Comparison of ENCODE assay signal across 8 mouse cellular contexts in the genomic region with DNA sequence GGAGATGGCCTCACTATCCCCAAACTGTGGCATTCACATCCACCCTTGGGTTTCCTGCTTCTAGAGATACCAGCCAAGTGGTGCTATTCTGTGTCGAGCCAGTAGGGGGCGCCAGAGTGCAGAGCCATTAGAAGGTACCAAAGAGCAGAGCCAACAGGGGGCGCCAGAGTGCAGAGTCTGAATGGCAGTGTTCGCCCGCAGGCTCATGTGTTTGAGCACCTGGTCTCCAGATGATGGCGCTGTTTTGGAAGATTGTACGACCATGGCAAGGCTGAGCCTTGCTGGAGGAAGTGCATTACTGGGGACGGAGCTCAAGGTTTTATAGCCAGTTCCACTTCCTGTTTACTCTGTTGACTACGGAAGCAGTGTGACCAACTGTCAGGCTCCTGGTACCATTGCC. TPM values are rescaled to one million over a fixed set of nuclear protein-coding genes. Genes with fewer than 3 reads are reported as not detected.
DNase-seq lines count a peak whose midpoint lies in the region; ATAC-seq and TF ChIP-seq lines count a peak whose summit lies in the region.

No protein-coding gene starts in this region.

- H3K36me3 ChIP-seq in forebrain, embryonic 11.5 days (ENCODE audit: control insufficient read depth, insufficient read depth, low read length): no peaks in the 10 kb centered on the region
- H3K36me3 ChIP-seq in forebrain, embryonic 13.5 days (ENCODE audit: poor library complexity, severe bottlenecking): no peaks in the 10 kb centered on the region
- H3K36me3 ChIP-seq in splenic B cell, adult 2 months (ENCODE audit: control insufficient read depth, insufficient read depth, low read length, poor library complexity, severe bottlenecking): no peaks in the 10 kb centered on the region

- no peak overlapping the region for H3K4me3 ChIP-seq in forebrain, embryonic 11.5 days (ENCODE audit: low read depth, low read length)
- H3K4me3 ChIP-seq in forebrain, embryonic 13.5 days: no peak overlapping the region
- no peak overlapping the region for H3K4me3 ChIP-seq in lung, adult 2 months (replicated peaks; ENCODE audit: extremely low read depth, low read depth, low read length)

- no peak overlapping the region for H3K27ac ChIP-seq in forebrain, embryonic 11.5 days (ENCODE audit: low read depth, low read length)
- H3K27ac ChIP-seq in forebrain, embryonic 13.5 days: no peak overlapping the region

- no peaks in the 10 kb centered on the region for H3K27me3 ChIP-seq in forebrain, embryonic 11.5 days (ENCODE audit: control insufficient read depth, insufficient read depth, low read length)
- peaks cover 3% of the 10 kb centered on the region; the same call in 1 of the 2 replicates for H3K27me3 ChIP-seq in forebrain, embryonic 13.5 days
- no peaks in the 10 kb centered on the region for H3K27me3 ChIP-seq in splenic B cell, adult 2 months (ENCODE audit: control insufficient read depth, insufficient read depth, low read length, poor library complexity, severe bottlenecking)

- ATAC-seq in forebrain, embryonic 11.5 days (replicated peaks; ENCODE audit: low FRiP score): no peak
- no peak for ATAC-seq in forebrain, embryonic 13.5 days
- peak; percentile 46 for ATAC-seq in inflammation-experienced regulatory T-cells, adult 6 months

- peak; percentile 75 for DNase-seq in forebrain, embryonic 11.5 days (ENCODE audit: low spot score)
- peak; percentile 25 to 32 for DNase-seq in right cerebral cortex, adult 2 months (ENCODE audit: low spot score in 2 of 2)
- DNase-seq in right cerebral cortex, postnatal 25 days: no peak
- DNase-seq in cerebellum, postnatal 10 days: peak; percentile 72 to 88
- DNase-seq in lung, adult 2 months: peak; percentile 10
- DNase-seq in splenic B cell, adult 2 months (ENCODE audit: low read depth, low spot score): peak; percentile 34

- TF ChIP-seq POLR2A in lung, adult 2 months (IDR thresholded peaks at IDR 0.05; ENCODE audit: borderline replicate concordance, extremely low read depth, low read depth, low read length): no peak

- no peak overlapping the region for H3K9ac ChIP-seq in forebrain, embryonic 11.5 days (ENCODE audit: low read length)
- H3K9ac ChIP-seq in forebrain, embryonic 13.5 days: no peak overlapping the region

- H3K9me3 ChIP-seq in forebrain, embryonic 11.5 days (ENCODE audit: control insufficient read depth, low read length): no peaks in the 10 kb centered on the region
- H3K9me3 ChIP-seq in forebrain, embryonic 13.5 days (replicated peaks): no peaks in the 10 kb centered on the region

- no peaks in the 10 kb centered on the region for H3K4me1 ChIP-seq in forebrain, embryonic 11.5 days (replicated peaks; ENCODE audit: control insufficient read depth, insufficient read depth, low read length)
- peaks cover 5% of the 10 kb centered on the region; the same call in 1 of the 2 replicates for H3K4me1 ChIP-seq in forebrain, embryonic 13.5 days
- no peaks in the 10 kb centered on the region for H3K4me1 ChIP-seq in lung, adult 2 months (ENCODE audit: control insufficient read depth, insufficient read depth, low read length)

- no peak overlapping the region for H3K4me2 ChIP-seq in forebrain, embryonic 11.5 days (ENCODE audit: low read depth, low read length, severe bottlenecking)
- H3K4me2 ChIP-seq in forebrain, embryonic 13.5 days: no peak overlapping the region

- peak; percentile 64 for TF ChIP-seq CTCF in lung, adult 2 months (IDR thresholded peaks at IDR 0.05; ENCODE audit: insufficient read depth, low read length)

- 49% methylated on average over 9 of the region's 9 CpGs for WGBS in forebrain, embryonic 11.5 days
- 45% methylated on average over 9 of the region's 9 CpGs for WGBS in forebrain, embryonic 13.5 days
- 24% methylated on average over 9 of the region's 9 CpGs for WGBS in lung, adult 2 months

RNA-seq across cellular contexts. Expression of a gene that starts 33.5 kb away (rescaled TPM):
- polyA plus RNA-seq in forebrain, embryonic 11.5 days (2014; fragmentation: Nextera tagmentation; extraction: Ambion mirVana): not detected in 2 replicates
- polyA plus RNA-seq in forebrain, embryonic 13.5 days (2015; fragmentation: Nextera tagmentation; extraction: Ambion mirVana): not detected in 2 replicates
- not detected for polyA plus RNA-seq in inflammation-experienced regulatory T-cells, adult 6 months (2017; shearing (Covaris generic))
- polyA plus RNA-seq in lung, adult 2 months (2012; rRNA removed): 0.12 and 0.69 TPM in 2 replicates
